Mouse (Mus musculus) left cerebral cortex, adult 18-20 months (tissue): ENCODE measurements at regions not wholly inside any gene's neighbourhood (a gene's known extent, or its start where the extent isn't known, plus 50 kb on each side); places are given as distances from the start of the nearest gene placed in this dataset.

Experiments used
- DNase-seq, 2 experiments: peaks; one replicate each; pipeline ENCODE4 v3.0.0; 2021 to 2022; ENCODE audit warnings: low spot score in 2 of 2, mixed read lengths in 1 of 2

DNA sequence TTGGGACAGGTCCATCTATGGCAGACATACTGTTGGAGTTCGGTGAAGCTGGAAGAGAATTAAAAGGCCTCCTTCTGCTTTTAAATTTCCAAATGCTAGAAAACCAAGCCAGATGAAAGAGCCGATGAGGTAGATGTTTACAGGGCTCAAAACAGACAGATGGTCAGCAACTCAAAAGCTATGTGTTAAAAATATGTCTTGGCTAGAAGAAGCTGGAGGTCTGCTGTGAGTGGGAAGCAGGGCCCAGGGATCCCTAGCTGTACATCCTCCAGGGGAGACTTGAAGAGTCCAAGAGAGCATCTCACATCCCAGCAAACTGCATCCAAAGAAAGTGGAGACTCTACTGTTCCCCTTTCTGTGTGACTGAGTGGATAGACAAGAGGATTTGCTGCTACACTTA is 526.5 kb upstream of the Id2 start:
- DNase-seq = peak in 1 of 2 experiments; percentile 31

DNA sequence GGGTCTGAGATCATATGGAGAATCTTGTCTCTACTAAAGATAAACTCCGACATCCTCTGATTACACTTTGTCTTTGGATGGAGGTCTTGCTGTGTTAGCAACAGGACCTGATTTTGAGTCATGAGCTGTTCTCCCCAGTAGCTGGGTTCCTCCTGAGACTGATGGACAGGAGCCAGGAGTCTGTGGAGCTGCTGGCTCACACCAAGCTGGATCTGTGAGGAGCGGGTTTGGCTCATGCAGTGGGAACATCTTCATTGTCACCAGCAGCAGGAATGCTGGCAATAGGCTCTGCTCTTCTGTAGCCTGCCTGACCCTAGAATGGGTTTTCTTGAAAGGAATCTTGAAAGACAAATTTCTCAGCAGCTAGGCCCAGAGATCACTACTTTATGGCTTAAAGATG is 524.2 kb upstream of the Id2 start:
- peak; percentile 18 to 36 for DNase-seq

DNA sequence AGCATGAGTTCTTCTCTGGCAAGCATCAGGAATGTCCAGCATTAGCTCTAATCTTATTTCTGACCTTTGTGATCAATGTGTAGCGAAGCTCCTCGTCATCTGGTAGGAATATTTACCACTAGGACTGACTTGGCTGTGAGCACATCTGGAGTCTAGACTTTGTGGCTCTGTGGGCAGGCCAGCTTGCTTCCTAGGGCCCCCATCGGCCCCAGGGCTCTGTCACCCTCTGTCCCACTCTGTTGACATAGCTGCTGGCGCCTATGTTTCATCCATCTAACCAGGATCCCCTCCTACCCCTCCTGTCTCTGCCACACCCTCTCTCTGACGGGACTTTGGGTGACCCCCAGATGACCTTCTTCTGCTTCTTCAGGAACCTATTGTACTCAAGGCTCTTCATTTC is 520.6 kb upstream of the Id2 start:
- no peak for DNase-seq

DNA sequence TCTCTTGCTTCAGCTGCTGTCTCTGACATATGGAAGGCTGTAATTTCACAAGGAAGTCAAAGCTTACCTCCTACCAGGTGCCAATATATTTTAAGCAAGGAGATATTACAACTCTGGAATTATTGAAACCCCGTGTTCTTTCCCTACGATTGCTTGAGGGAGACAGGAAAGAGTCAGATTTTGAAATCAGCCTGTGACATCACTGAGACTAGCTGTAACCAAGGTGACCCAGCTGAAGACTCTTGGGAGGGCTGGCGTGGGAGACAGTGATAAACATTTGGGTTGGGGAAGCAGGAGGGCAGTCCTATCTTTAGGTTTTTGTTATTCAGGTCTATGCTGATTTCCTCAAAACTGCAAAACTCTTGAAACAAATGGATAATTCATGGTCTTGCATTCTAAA is 518.4 kb upstream of the Id2 start:
- DNase-seq = peak in 1 of 2 experiments; percentile 29

DNA sequence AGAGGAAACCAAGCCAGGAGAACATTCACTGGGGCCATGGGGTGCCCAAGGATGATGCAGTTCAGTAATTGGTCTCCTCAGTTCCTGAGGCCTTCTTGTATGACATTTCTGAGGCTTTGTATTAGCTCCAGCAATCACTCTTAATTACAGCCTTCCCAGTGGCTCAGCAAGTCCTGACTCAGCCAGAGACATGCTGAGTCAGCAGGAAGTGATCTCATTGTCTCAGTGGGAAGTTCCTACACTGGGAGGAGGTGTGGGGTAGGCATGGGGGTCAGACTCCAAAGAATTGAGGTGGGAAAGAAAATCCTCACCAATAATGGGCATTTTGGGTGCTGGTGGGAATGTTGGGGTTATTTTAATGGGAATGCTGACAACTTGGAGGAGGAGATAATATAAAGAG is 516.5 kb upstream of the Id2 start:
- DNase-seq = no peak

DNA sequence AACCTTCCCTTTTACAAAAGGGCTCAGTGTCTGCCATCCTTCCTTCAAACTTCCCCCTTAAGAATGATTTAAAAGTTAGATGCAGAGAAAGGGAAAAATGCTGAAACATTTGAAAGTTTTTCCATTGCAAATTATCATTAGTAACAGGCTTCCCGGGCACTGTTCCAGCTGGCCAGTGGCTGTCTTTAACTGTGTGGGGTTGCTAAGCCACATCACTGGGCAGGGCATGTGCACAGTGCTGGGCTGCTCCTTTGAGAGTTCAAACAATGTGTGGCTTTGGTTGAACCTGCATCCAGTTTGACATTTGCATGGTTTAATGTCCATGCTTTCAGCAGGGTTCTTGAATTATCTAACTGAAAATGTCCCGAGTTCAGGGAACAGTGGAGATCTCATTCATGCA is 512.1 kb upstream of the Id2 start:
- no peak for DNase-seq

DNA sequence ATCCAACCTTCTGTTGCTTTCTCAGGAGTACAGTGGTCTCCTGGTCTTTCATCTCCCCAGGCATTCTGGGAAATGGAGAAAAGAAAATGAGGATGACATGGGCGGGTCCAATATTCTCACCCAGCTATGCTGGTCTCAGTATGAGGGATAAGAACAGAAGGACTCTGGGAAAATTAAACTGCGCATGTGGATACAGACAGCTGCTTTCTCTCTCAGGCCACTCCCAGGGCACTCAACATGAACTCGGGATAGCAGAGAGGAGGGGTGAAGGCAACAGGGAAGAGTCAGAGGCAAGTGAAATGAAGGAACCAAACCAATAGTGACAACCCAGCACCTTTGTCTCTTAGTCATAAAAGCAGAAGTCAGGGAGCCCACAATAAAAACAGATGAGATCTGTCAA is 508.5 kb upstream of the Id2 start:
- DNase-seq = no peak

DNA sequence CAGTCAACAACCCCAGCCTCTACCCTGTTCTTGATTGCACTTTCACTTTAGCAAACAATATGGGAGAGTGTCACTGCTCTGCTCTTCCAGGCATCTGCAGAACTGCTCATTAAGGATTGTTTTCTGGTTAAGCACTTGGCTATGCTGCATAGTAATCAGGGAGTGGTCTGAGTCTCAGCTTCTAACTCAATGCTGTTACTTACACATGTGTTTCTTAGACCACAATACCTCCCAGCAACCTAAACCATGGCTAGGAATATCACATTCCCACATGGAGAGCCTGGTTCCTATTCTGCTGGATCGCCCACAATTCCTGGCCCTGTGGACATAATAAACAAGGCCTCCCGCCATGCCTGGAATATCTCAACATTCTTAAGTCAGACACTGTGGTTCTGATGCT is 493.3 kb upstream of the Id2 start:
- no peak for DNase-seq

DNA sequence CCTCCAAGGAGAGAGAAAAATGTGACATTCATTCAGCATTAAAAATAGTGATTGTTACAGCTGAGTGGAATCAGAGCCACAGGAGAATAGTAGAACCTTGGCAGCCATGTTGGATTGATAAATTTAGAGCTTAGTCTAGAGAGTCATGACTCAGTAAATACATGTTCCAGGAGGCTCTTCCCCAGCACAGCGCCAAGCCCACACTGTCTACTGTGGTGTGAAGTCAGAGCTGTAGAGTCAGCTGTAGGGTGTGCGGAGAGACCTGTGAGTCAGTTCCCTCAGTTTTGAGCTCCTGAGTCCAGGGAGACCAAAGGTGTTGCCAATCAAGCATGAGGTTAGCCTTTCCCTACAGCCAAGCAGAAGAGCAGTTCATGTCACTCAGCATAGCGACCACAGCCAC is 488.8 kb upstream of the Id2 start:
- peak in 1 of 2 experiments; percentile 29 for DNase-seq

DNA sequence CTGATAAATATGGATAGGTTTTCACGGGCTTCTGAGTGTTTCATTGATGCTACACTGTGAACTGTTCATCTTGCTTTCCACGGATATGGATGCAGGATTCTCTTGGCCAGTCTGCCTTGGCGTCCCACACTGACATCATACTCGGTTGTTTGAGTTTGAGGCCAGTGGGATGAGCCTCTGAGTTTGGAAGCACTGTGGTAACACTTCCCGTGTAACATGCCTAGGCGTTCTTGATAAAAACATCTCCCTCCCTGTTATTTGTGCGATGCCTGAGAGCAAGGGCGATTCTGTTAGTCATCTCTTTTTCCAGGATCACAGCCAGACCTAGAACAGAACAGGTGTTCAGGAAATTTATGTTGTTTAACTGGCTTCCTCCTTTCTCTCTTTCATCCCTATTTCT is 482.5 kb upstream of the Id2 start:
- DNase-seq = peak; percentile 34 to 39

DNA sequence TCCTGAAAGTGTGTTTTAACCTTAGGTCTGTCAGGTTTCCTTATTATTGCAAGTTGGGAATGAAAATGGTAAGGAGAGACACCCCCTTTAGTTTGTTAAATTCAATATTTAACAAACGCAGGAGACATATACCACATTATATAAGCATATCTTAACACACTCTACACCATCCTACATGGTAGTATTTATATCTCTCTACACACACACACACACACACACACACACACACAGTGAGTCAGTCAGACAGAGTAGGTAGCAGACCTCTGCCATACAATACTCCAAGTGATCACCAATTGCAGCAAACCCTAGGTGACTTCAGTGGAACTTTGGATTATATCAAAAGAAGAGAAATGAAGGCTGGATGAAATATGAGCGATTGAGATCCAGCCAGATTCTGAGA is 468.2 kb upstream of the Id2 start:
- DNase-seq = peak; percentile 12 to 28

DNA sequence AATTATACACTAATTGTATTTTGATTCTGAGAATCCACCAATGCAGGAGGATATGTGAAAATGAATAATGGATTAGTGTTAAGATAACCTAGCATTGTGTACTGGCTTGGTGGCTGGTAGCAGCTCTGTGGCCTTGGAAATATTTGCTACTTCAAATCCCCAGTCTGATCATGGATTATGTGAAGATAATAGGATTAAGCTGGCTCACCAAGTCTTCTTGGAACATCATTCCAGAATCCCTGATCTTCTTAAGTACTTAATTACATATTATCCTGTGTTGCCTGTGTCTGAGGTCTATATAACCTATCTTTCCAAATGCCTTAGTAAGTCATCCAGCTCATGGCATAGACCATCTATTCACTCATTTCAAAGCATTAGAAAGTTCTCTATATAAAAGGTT is 462.7 kb upstream of the Id2 start:
- no peak for DNase-seq

DNA sequence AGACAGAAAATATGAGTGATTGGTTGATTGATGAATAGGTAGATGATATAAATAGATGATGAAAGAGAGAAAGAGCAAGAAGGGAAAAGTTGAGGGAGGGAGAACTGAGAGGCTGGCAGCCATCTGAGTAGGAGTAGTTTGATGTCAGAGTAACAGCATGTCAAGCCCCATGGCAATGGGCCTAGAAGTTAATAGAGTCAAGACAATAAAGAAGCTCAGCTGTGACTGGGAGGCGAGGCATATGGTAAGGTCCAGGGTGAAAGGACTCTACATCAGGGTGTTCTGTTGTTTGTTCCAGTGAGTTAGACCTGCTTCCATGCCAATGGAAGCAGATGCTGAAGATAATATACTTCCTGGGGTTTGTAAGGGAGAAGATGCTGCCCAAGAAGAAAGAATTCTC is 456.7 kb upstream of the Id2 start:
- DNase-seq = no peak

DNA sequence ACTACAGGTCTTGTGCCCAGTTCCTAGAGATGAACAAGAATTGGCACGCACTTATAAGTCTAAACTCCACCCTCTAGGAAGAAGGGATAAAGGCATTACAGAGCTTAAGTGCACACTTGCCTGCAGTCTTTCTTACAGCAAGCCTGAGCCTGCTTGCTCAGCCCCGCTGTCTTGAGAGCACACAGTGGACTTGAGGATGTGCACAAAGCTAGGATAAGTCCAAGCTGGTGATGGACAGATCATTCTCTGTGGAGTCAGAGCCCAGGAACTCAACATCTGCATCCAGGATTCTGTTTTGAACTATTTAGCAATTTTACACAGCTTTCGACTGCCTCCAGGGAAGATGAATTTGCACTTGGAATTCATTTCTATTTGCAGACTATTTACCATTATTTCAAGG is 452.8 kb upstream of the Id2 start:
- no peak for DNase-seq

DNA sequence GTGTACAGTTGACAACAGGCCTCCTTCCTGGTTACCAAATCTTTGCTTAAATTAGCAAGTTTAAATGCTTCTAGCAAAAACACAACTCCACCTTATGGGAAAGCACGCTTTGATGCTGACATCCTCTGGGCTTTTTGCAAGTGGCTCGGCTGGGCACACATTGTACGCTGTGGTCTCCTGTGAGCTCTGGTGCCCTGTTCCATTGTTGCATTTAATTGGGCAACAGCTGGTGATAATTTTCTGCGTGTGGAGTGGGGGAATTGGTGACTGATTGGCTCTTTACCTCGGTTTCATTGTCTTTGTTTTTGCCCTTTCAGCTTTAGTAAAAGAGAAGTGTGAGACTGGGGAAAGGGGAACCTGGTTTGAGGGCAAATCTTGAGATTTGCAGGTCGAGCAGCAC is 447.3 kb upstream of the Id2 start:
- no peak for DNase-seq

DNA sequence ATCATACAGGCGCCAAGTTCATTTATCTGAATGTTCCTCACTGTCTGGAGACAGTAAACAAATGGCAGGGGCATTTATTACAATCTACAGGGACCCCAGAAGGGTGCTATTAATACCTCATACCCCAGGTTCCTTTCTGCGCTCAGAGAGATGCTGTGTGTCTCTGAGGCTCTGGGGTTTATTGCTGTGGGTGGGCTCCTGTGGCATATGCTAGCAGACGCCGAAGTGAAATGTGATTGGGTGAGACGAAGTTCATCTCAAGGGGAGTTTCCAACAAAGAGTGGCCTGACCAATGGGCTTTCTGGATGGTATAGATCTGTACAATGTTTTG is 437.6 kb upstream of the Id2 start:
- DNase-seq = no peak

DNA sequence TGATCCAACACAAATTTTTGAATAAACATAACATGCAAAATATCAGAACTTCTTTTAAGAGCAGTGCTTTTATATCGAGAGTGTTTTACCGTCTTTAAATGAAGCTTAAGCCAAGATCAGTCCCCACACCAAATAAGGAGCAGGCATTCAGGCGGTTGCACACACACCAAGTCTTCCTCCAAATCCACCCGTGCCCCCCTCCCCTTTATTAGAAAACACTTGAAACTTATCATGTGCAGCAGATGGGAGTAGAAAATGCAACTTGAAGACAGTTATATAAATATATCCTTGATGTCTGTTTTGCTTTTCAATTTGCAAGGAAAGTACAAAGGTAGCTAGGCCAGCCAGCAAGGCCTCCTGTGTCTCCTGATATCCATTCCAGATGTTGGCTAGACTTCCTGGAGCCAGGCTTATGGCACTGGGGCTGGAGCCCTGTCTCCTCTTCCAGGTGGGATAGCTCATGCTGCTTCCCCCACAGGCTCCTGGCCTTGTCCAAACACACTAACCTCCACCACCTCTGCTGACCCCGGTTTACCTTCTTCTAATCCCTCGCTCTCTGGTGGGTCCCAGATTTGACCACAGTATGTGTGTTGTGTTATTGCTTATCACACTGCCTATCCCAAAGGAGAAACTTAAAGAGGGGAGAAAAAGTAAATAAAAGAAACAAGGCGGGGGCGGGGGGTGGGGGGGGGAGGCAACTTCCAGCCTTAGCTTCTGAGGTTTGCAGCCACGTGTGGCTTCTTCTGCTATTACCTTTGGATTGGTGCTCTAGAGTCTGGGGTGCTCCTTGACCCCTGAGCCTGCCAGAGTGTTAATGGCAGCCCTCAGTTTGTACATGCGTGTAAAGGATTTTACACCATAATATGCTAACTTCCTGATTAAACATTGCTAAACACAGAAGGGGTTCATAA is 437.0 kb upstream of the Id2 start:
- no peak for DNase-seq

DNA sequence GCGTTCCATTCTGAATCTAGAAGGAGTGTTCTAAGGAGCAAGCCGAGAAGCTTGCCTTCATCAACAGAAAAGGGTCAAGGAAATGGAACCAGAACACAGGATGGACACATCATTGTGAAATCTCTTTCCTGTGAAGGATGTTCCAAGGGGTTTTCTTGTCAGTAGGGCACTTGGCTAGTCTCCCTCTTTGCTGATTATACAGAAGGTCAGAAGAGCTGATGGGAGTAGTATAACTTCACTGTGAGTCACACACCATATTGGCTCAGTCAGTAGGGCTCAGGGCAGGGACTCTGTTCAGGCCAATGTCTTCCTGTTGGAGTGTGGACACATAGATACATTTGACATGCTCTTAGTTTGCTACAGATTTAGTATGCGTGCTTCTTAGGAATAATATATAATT is 433.5 kb upstream of the Id2 start:
- no peak for DNase-seq

DNA sequence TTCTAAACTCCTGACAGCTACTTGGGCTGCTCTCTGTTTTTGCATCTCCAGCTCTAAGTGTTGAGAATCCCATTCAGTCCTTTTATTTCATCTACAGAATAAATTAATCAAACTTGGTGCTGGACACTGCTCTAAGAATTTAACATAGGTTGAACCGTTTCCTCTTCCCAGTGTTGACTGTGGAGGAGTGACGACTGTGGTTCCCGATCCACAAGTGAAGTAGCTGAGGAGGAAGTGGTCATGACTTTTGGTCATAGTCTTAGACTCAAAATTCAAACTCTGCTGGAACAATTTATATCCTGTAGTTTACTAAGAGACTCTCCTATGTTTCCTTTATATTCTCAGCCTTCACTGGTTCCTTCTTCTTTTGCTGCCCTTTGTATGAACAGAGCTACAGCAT is 432.6 kb upstream of the Id2 start:
- no peak for DNase-seq

DNA sequence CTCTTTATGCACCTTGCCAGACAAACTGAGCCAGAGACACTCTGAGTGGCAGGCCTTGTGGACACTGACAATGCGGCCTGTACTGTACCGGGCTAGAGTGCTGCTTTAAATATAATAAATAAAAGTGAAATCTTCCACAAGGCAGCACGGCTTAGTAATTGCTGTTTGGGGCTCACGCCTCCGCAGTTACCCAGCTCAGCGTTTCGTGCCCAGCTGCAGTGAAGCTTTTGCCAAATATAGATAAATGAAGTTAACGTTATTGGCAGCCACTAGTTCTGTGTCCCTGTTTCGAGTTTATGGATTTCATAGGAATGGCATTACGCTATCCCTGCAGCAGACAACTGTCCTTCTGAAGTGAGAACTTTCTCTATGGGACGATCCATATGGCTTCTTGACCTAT is 429.7 kb upstream of the Id2 start:
- peak; percentile 29 to 31 for DNase-seq

DNA sequence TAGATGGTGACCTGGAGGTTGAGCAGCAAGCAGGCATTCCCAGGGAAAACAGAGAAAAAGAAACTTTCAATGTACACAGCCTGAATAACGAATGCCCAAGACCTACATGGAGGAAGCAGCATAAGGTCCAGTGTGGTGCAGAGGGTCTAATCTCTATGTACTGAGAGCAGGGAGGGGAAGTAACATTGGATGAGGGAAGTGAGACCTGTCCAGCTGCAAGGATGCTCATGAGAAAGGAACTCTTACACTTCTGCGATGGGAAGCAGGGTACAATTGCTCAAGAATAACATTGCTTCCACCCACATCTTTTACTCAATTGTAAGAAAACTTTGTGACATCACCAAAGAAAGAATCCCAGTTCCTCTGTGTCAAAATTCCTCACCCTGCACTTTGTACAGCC is 419.8 kb upstream of the Id2 start:
- no peak for DNase-seq

DNA sequence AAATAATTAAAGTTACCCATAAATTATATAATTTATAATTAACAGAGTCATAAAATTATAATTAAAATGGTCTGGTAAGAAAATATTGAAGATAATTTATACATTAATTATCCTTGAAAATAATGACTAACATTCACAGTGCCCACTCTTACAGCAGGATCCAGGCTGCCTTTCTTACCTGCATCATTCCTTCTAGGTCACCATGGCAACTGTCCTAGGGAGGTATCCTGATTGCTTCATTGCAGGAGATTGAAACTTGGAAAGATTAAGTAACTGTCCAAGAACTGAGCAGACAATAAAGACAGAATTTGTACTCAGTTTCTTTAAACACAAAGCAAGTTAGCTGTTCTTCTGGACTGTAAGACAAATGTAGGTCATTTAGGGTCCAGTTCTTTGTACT is 416.7 kb upstream of the Id2 start:
- no peak for DNase-seq

DNA sequence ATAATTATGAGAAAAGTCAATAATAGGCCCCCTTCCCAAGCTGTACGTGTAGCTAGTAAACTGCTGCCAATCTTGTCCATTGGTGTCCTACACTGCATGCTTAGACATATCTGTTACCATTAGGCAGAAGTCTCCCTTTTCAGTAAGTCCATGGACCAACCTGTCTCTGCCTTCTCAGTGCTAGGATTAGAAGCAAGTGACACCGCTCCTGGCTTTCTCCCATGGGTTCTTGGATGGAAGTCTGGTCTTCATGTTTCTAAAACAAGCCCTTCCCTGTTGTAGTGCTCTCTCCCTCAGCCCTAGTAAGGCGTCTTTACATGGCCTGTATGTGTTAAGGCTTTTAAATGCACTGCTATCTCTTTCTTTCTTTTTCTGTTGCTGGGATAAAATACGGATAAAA is 412.7 kb upstream of the Id2 start:
- no peak for DNase-seq

DNA sequence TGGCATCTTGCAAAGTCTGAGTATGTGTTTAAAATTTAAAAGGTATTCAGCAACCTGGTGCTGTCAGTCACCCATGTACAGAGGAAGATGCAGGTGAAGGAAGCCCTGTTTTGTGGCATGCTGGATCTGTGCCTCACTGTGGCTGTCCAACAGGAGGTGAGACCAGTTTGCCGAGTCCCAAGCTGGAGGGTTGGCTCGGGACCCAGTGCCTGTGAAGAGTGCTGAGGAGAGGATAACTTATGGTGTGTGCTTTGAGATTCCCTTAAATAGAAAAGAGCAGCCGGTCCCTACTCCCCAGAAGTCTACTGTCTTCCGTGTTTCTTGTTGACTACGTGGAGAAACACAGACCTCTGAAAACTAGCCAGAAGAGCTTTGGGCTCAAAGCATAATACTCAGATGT is 396.3 kb upstream of the Id2 start:
- DNase-seq = peak in 1 of 2 experiments; percentile 11
